10 mouse cellular contexts compared by ENCODE assay signal in genomic region chr10:21789847-21790530, GRCm38 (mm10).
DNase-seq lines count a peak whose midpoint lies in the region; ATAC-seq and TF ChIP-seq lines count a peak whose summit lies in the region.
"Had no signal": no experiment of that assay in that cellular context is flagged by ENCODE, and none has a peak within 500 bp of the region (broad histone marks: within the 10 kb centered on the region; RNA-seq: fewer than 3 reads in every experiment).

No protein-coding gene starts in this region.

- no peaks in the 10 kb centered on the region for H3K27me3 ChIP-seq in lung, postnatal 0 days (replicated peaks; ENCODE audit: insufficient read depth, low read length)
- no peaks in the 10 kb centered on the region for H3K27me3 ChIP-seq in intestine, embryonic 16.5 days (replicated peaks; ENCODE audit: control insufficient read depth, insufficient read depth, low read length)
- H3K27me3 ChIP-seq: hindbrain, embryonic 15.5 days had no signal

- WGBS in lung, postnatal 0 days: 35% methylated on average over 17 of the region's 17 CpGs
- WGBS in intestine, embryonic 16.5 days: 38% methylated on average over 17 of the region's 17 CpGs

- H3K9me3 ChIP-seq in lung, postnatal 0 days (ENCODE audit: low read length): no peaks in the 10 kb centered on the region
- no peaks in the 10 kb centered on the region for H3K9me3 ChIP-seq in intestine, embryonic 16.5 days (ENCODE audit: control insufficient read depth, low read length)
- H3K9me3 ChIP-seq: hindbrain, embryonic 15.5 days had no signal

- no peak overlapping the region for H3K9ac ChIP-seq in lung, postnatal 0 days (replicated peaks; ENCODE audit: low read depth)
- no peak overlapping the region for H3K9ac ChIP-seq in intestine, embryonic 16.5 days (ENCODE audit: low read depth, low read length)
- H3K9ac ChIP-seq: hindbrain, embryonic 15.5 days had no signal

- H3K4me2 ChIP-seq in lung, postnatal 0 days (replicated peaks; ENCODE audit: low read depth, low read length): no peak overlapping the region
- peak overlapping the region; percentile 10; the same call in 1 of the 2 replicates for H3K4me2 ChIP-seq in intestine, embryonic 16.5 days (ENCODE audit: low read depth, low read length)
- H3K4me2 ChIP-seq: hindbrain, embryonic 15.5 days had no signal

- no peaks in the 10 kb centered on the region; the same call in 1 of the 2 replicates for H3K4me1 ChIP-seq in lung, postnatal 0 days (ENCODE audit: insufficient read depth, low read depth, low read length)
- H3K4me1 ChIP-seq in intestine, embryonic 16.5 days (ENCODE audit: control insufficient read depth, insufficient read depth, low read length): no peaks in the 10 kb centered on the region

- TF ChIP-seq EP300 in lung, postnatal 0 days (IDR thresholded peaks at IDR 0.05): no peak

- H3K4me3 ChIP-seq in lung, postnatal 0 days (ENCODE audit: low read depth, low read length): no peak overlapping the region
- no peak overlapping the region for H3K4me3 ChIP-seq in intestine, embryonic 16.5 days (ENCODE audit: low read length)
- H3K4me3 ChIP-seq: hindbrain, embryonic 15.5 days had no signal

- no peaks in the 10 kb centered on the region for H3K36me3 ChIP-seq in lung, postnatal 0 days (ENCODE audit: insufficient read depth, low read length)
- H3K36me3 ChIP-seq in intestine, embryonic 16.5 days (ENCODE audit: control insufficient read depth, insufficient read depth, low read length): no peaks in the 10 kb centered on the region
- H3K36me3 ChIP-seq: hindbrain, embryonic 15.5 days had no signal

- no peak overlapping the region for H3K27ac ChIP-seq in lung, postnatal 0 days (ENCODE audit: low read length)
- H3K27ac ChIP-seq in intestine, embryonic 16.5 days (ENCODE audit: low read length): no peak overlapping the region
- H3K27ac ChIP-seq: hindbrain, embryonic 15.5 days had no signal

- DNase-seq in lung, postnatal 0 days (ENCODE audit: low spot score): no peak
- DNase-seq in lung, postnatal 14 days: no peak
- DNase-seq in adipocyte (ENCODE audit: low spot score): peak; percentile 24
- peak; percentile 57 for DNase-seq in skeletal muscle tissue, adult 2 months (ENCODE audit: low read depth, low spot score)
- DNase-seq in spleen, postnatal 36 days (ENCODE audit: low spot score in 2 of 2): no peak
- no peak for DNase-seq in retina, postnatal 1 day
- DNase-seq: cerebellum, adult 8-10 months; lung, postnatal 4 days had no signal

- peak; percentile 52 for ATAC-seq in lung, postnatal 0 days
- peak; percentile 59; the same call in 1 of the 2 replicates for ATAC-seq in intestine, embryonic 16.5 days

- no peak for TF ChIP-seq CTCF in lung, postnatal 0 days (IDR thresholded peaks at IDR 0.05)

Comparison
In these comparisons a context has a peak if more than half of its experiments do, and no peak if none do; other contexts are left out.
1. DNase-seq: peak in adipocyte (single experiment) and skeletal muscle tissue, adult 2 months (single experiment); none in lung, postnatal 0 days (single experiment), lung, postnatal 14 days (single experiment), spleen, postnatal 36 days (0 of 2) and retina, postnatal 1 day (single experiment).